In the genomic region with DNA sequence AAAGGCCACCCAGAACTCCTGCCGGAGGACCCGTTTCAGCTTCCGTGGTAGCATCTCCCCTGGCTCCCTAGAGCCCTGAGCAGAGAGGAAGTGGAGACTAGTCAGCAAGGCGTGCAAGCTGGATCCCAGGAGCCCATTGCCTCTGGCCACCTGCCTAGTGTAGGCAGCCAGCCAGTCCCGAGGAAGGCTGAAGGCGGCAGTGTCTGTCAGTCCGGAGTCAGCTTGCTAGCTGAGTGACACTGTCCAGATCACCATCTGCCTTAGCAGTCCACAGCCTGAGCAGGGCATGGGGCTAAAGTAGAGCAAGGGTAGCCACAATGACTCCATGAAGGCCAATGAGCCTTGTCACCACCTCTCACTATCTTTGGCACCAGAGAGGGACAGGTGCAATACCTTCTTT, we compare ENCODE assay signal across 15 mouse cellular contexts. TPM values are rescaled to one million over a fixed set of nuclear protein-coding genes. Genes with fewer than 3 reads are reported as not detected.
DNase-seq lines count a peak whose midpoint lies in the region; ATAC-seq and TF ChIP-seq lines count a peak whose summit lies in the region.
"Had no signal": no experiment of that assay in that cellular context is flagged by ENCODE, and none has a peak within 500 bp of the region (broad histone marks: within the 10 kb centered on the region; RNA-seq: fewer than 3 reads in every experiment).

No protein-coding gene starts in this region.

- H3K27me3 ChIP-seq in heart, embryonic 14.5 days (ENCODE audit: control insufficient read depth, insufficient read depth, low read length), result no peaks in the 10 kb centered on the region
- H3K27me3 ChIP-seq in forebrain, embryonic 13.5 days, result no peaks in the 10 kb centered on the region
- no peaks in the 10 kb centered on the region for H3K27me3 ChIP-seq in lung, postnatal 0 days (replicated peaks; ENCODE audit: insufficient read depth, low read length)
- H3K27me3 ChIP-seq: midbrain, embryonic 13.5 days; neural tube, embryonic 13.5 days had no signal

- H3K9me3 ChIP-seq in heart, embryonic 14.5 days (ENCODE audit: control insufficient read depth, low read length), result no peaks in the 10 kb centered on the region
- no peaks in the 10 kb centered on the region for H3K9me3 ChIP-seq in forebrain, embryonic 13.5 days (replicated peaks)
- no peaks in the 10 kb centered on the region for H3K9me3 ChIP-seq in lung, postnatal 0 days (ENCODE audit: low read length)
- H3K9me3 ChIP-seq: midbrain, embryonic 13.5 days; neural tube, embryonic 13.5 days had no signal

- peak; percentile 86 for ATAC-seq in heart, embryonic 14.5 days (ENCODE audit: insufficient number of reproducible peaks, insufficient read depth, low FRiP score, low read depth)
- ATAC-seq in forebrain, embryonic 13.5 days, result no peak
- ATAC-seq in lung, postnatal 0 days, result no peak
- ATAC-seq: midbrain, embryonic 13.5 days had no signal

- H3K9ac ChIP-seq in heart, embryonic 14.5 days (ENCODE audit: low read length), result no peak overlapping the region
- no peak overlapping the region for H3K9ac ChIP-seq in forebrain, embryonic 13.5 days
- no peak overlapping the region for H3K9ac ChIP-seq in lung, postnatal 0 days (replicated peaks; ENCODE audit: low read depth)
- H3K9ac ChIP-seq: lung, embryonic 14.5 days; midbrain, embryonic 13.5 days; neural tube, embryonic 13.5 days had no signal

- TF ChIP-seq CTCF in lung, postnatal 0 days (IDR thresholded peaks at IDR 0.05), result no peak

- DNase-seq in cerebellum, adult 18-20 months, result peak; percentile 14 to 26
- DNase-seq in cerebellum, adult 8-10 months, result no peak
- peak; percentile 95 for DNase-seq in MN1 (ENCODE audit: low spot score)
- peak; percentile 43 for DNase-seq in gastrocnemius, postnatal 10 days
- no peak for DNase-seq in layer of hippocampus, adult 8-10 months (ENCODE audit: low spot score in 2 of 2)
- no peak for DNase-seq in lung, postnatal 0 days (ENCODE audit: low spot score)
- DNase-seq: kidney, adult 11 months; lung, embryonic 14.5 days had no signal

- H3K27ac ChIP-seq in heart, embryonic 14.5 days (replicated peaks in 1 of 2; ENCODE audit: control insufficient read depth in 1 of 2, insufficient read depth in 1 of 2, low read depth in 2 of 2, low read length in 2 of 2), result peak overlapping the region; percentile 30 to 35; a peak in 1 of 4 replicates
- H3K27ac ChIP-seq in forebrain, embryonic 13.5 days, result no peak overlapping the region
- H3K27ac ChIP-seq in lung, postnatal 0 days (ENCODE audit: low read length), result no peak overlapping the region
- H3K27ac ChIP-seq: midbrain, embryonic 13.5 days; neural tube, embryonic 13.5 days had no signal

- H3K4me2 ChIP-seq in heart, embryonic 14.5 days (ENCODE audit: low read length), result no peak overlapping the region
- no peak overlapping the region for H3K4me2 ChIP-seq in forebrain, embryonic 13.5 days
- H3K4me2 ChIP-seq in lung, postnatal 0 days (replicated peaks; ENCODE audit: low read depth, low read length), result no peak overlapping the region
- H3K4me2 ChIP-seq: lung, embryonic 14.5 days; midbrain, embryonic 13.5 days; neural tube, embryonic 13.5 days had no signal

- no peak for TF ChIP-seq EP300 in lung, postnatal 0 days (IDR thresholded peaks at IDR 0.05)

- no peaks in the 10 kb centered on the region for H3K36me3 ChIP-seq in heart, embryonic 14.5 days (ENCODE audit: control insufficient read depth, insufficient read depth, low read length)
- H3K36me3 ChIP-seq in forebrain, embryonic 13.5 days (ENCODE audit: poor library complexity, severe bottlenecking), result no peaks in the 10 kb centered on the region
- H3K36me3 ChIP-seq in lung, postnatal 0 days (ENCODE audit: insufficient read depth, low read length), result no peaks in the 10 kb centered on the region
- H3K36me3 ChIP-seq: midbrain, embryonic 13.5 days; neural tube, embryonic 13.5 days had no signal

- no peak overlapping the region for H3K4me3 ChIP-seq in heart, embryonic 14.5 days (ENCODE audit: control insufficient read depth in 1 of 2, insufficient read depth in 1 of 2, low read depth in 1 of 2, low read length in 2 of 2)
- no peak overlapping the region for H3K4me3 ChIP-seq in forebrain, embryonic 13.5 days
- H3K4me3 ChIP-seq in lung, postnatal 0 days (ENCODE audit: low read depth, low read length), result no peak overlapping the region
- H3K4me3 ChIP-seq: midbrain, embryonic 13.5 days; neural tube, embryonic 13.5 days had no signal

- peaks cover 12 to 15% of the 10 kb centered on the region in 2 experiments for H3K4me1 ChIP-seq in heart, embryonic 14.5 days (ENCODE audit: control insufficient read depth in 2 of 2, insufficient read depth in 2 of 2, low read length in 2 of 2)
- H3K4me1 ChIP-seq in forebrain, embryonic 13.5 days, result no peaks in the 10 kb centered on the region
- H3K4me1 ChIP-seq in lung, postnatal 0 days (ENCODE audit: insufficient read depth, low read depth, low read length), result no peaks in the 10 kb centered on the region
- H3K4me1 ChIP-seq: midbrain, embryonic 13.5 days; neural tube, embryonic 13.5 days had no signal

- 15% methylated on average over 7 of the region's 7 CpGs for WGBS in heart, embryonic 14.5 days
- 70% methylated on average over 7 of the region's 7 CpGs for WGBS in forebrain, embryonic 13.5 days
- WGBS in lung, postnatal 0 days, result 65% methylated on average over 7 of the region's 7 CpGs

RNA-seq across cellular contexts. Expression of gene Lrrc3, which starts 10.3 kb away (rescaled TPM):
- total RNA-seq in gastrocnemius, postnatal 10 days (2021), result under 1 TPM; 0.72 to 0.78 TPM
- polyA plus RNA-seq in heart, embryonic 14.5 days (2014; fragmentation: Nextera tagmentation; extraction: Ambion mirVana), result 1.2 and 1.3 TPM in 2 replicates
- 4.7 and 6.8 TPM in 2 replicates for polyA plus RNA-seq in forebrain, embryonic 13.5 days (2015; fragmentation: Nextera tagmentation; extraction: Ambion mirVana)
- 1 to 10 TPM; 4.5 to 7.7 (median 5.4) TPM for total RNA-seq in layer of hippocampus, adult 8-10 months (2022)
- 1.2 and 1.6 TPM in 2 replicates for polyA plus RNA-seq in lung, postnatal 0 days (2015; fragmentation: Nextera tagmentation; extraction: Ambion mirVana)

RNA-seq across cellular contexts. Expression of gene Gm3285, which starts 50.8 kb away (rescaled TPM):
- total RNA-seq in gastrocnemius, postnatal 10 days (2021), result not detected
- not detected in 2 replicates for polyA plus RNA-seq in heart, embryonic 14.5 days (2014; fragmentation: Nextera tagmentation; extraction: Ambion mirVana)
- polyA plus RNA-seq in forebrain, embryonic 13.5 days (2015; fragmentation: Nextera tagmentation; extraction: Ambion mirVana), result not detected in 2 replicates
- not detected for total RNA-seq in layer of hippocampus, adult 8-10 months (2022)
- not detected in 2 replicates for polyA plus RNA-seq in lung, postnatal 0 days (2015; fragmentation: Nextera tagmentation; extraction: Ambion mirVana)
- total RNA-seq: ES-E14; layer of hippocampus, postnatal 10 days had no signal
- polyA plus RNA-seq: lung, embryonic 14.5 days; midbrain, embryonic 13.5 days; neural tube, embryonic 13.5 days had no signal

RNA-seq across cellular contexts. Expression of gene Trpm2, which starts 57.8 kb away (rescaled TPM):
- under 1 TPM; 0.26 to 0.75 TPM for total RNA-seq in gastrocnemius, postnatal 10 days (2021)
- 0.07 and 0.51 TPM in 2 replicates for polyA plus RNA-seq in heart, embryonic 14.5 days (2014; fragmentation: Nextera tagmentation; extraction: Ambion mirVana)
- polyA plus RNA-seq in forebrain, embryonic 13.5 days (2015; fragmentation: Nextera tagmentation; extraction: Ambion mirVana), result 1.4 and 1.6 TPM in 2 replicates
- 10 to 100 TPM; 43.0 to 47.6 (median 45.7) TPM for total RNA-seq in layer of hippocampus, adult 8-10 months (2022)
- polyA plus RNA-seq in lung, postnatal 0 days (2015; fragmentation: Nextera tagmentation; extraction: Ambion mirVana), result 0.52 and 0.74 TPM in 2 replicates

RNA-seq across cellular contexts. Expression of gene Gm10318, which starts 59.9 kb away (rescaled TPM):
- not detected for total RNA-seq in gastrocnemius, postnatal 10 days (2021)
- not detected in 2 replicates for polyA plus RNA-seq in heart, embryonic 14.5 days (2014; fragmentation: Nextera tagmentation; extraction: Ambion mirVana)
- polyA plus RNA-seq in forebrain, embryonic 13.5 days (2015; fragmentation: Nextera tagmentation; extraction: Ambion mirVana), result not detected in 2 replicates
- total RNA-seq in layer of hippocampus, adult 8-10 months (2022), result not detected
- not detected in 2 replicates for polyA plus RNA-seq in lung, postnatal 0 days (2015; fragmentation: Nextera tagmentation; extraction: Ambion mirVana)
- total RNA-seq: ES-E14; layer of hippocampus, postnatal 10 days had no signal
- polyA plus RNA-seq: limb, embryonic 14.5 days; lung, embryonic 14.5 days; midbrain, embryonic 13.5 days; neural tube, embryonic 13.5 days had no signal

Comparison
In these comparisons a context has a peak if more than half of its experiments do, and no peak if none do; other contexts are left out.
1. DNase-seq: peak in cerebellum, adult 18-20 months (2 of 2), MN1 (single experiment) and gastrocnemius, postnatal 10 days (single experiment); none in cerebellum, adult 8-10 months (single experiment), layer of hippocampus, adult 8-10 months (0 of 2) and lung, postnatal 0 days (single experiment).
2. H3K27ac ChIP-seq: peak in heart, embryonic 14.5 days (2 of 2); none in forebrain, embryonic 13.5 days (single experiment) and lung, postnatal 0 days (single experiment).